Mouse (Mus musculus) ES-Bruce4 (cell line): Measurements from ENCODE around the gene Hist1h1d. TPM values are rescaled to one million over a fixed set of nuclear protein-coding genes. Genes with fewer than 3 reads are reported as not detected.

Experiments used
- H3K27ac ChIP-seq: 2 replicates; pipeline ENCODE4 v1.5.1; 2012; ENCODE audit warnings: low read length, inconsistent platforms; ENCODE audit not compliant: insufficient read depth
- H3K27me3 ChIP-seq: 2 replicates; pipeline ENCODE4 v1.6.1; 2012; ENCODE audit warnings: mild to moderate bottlenecking, low read length, inconsistent platforms; ENCODE audit not compliant: control insufficient read depth, poor library complexity, insufficient read depth, severe bottlenecking
- H3K36me3 ChIP-seq: 2 replicates; pipeline ENCODE4 v1.6.1; 2012; ENCODE audit warnings: inconsistent platforms, mild to moderate bottlenecking, low read length, moderate library complexity; ENCODE audit not compliant: control insufficient read depth, poor library complexity, insufficient read depth, severe bottlenecking
- H3K4me1 ChIP-seq: one replicate; pipeline ENCODE4 v1.8.1; 2011; ENCODE audit warnings: low read length; ENCODE audit not compliant: control insufficient read depth, insufficient read depth
- H3K4me3 ChIP-seq: 2 replicates; pipeline ENCODE4 v1.5.1; 2011; ENCODE audit warnings: low read depth, mild to moderate bottlenecking, low read length
- H3K9ac ChIP-seq: 2 replicates; pipeline ENCODE4 v1.6.1; 2012; ENCODE audit warnings: low read depth, mild to moderate bottlenecking, inconsistent platforms; ENCODE audit not compliant: poor library complexity, severe bottlenecking
- H3K9me3 ChIP-seq: replicated peaks from 2 replicates; pipeline ENCODE4 v1.6.1; 2012; ENCODE audit warnings: mild to moderate bottlenecking, low read length, inconsistent platforms; ENCODE audit not compliant: control insufficient read depth, poor library complexity, insufficient read depth, severe bottlenecking
- CTCF ChIP-seq: IDR thresholded peaks from one replicate; pipeline ENCODE4 v1.8.1; 2011; ENCODE audit warnings: low read depth, low read length
- EP300 ChIP-seq: IDR thresholded peaks from 2 replicates; pipeline ENCODE4 v1.6.1; 2011; ENCODE audit warnings: low read depth, low read length; ENCODE audit not compliant: insufficient read depth
- POLR2A ChIP-seq: IDR thresholded peaks from one replicate; pipeline ENCODE4 v1.8.1; 2011; ENCODE audit warnings: low read length; ENCODE audit not compliant: insufficient read depth
- polyA plus RNA-seq: library from polyadenylated mRNA; stranded (reverse); fragments of >200 nt; gene quantifications from 2 replicates; pipeline ENCODE4 v1.2.4, GENCODE M21; 2011; ENCODE audit warnings: low read depth; ENCODE audit not compliant: missing spikeins, insufficient read depth, insufficient read length

Hist1h1d gene
- polyA plus RNA-seq, 1 experiment = 1.6 TPM

GRCm38 (mm10) chr13:23518295-23518603 lies 34.8 kb upstream of the Hist1h1d start:
- no peaks in the 10 kb centered on the region for H3K9me3 ChIP-seq
- no peaks in the 10 kb centered on the region for H3K36me3 ChIP-seq
- peak overlapping the region; percentile 97 for H3K27ac ChIP-seq
- H3K27me3 ChIP-seq = no peaks in the 10 kb centered on the region
- peak overlapping the region; percentile 67 for H3K4me3 ChIP-seq
- peaks cover 4% of the 10 kb centered on the region for H3K4me1 ChIP-seq
- TF ChIP-seq CTCF (no peak), EP300 (no peak), POLR2A (no peak)
- H3K9ac ChIP-seq = peak overlapping the region; percentile 96

- Histone ChIP-seq H3K27me3 (no peaks in the 10 kb centered on the region), H3K36me3 (no peaks in the 10 kb centered on the region), H3K9ac (peak overlapping the region; percentile 96), H3K9me3 (no peaks in the 10 kb centered on the region), H3K4me1 (no peaks in the 10 kb centered on the region), H3K27ac (peak overlapping the region; percentile 78), H3K4me3 (peak overlapping the region; percentile 34)
- no peak for TF ChIP-seq EP300
- no peak for TF ChIP-seq CTCF
- TF ChIP-seq POLR2A = no peak
Measured at GRCm38 (mm10) chr13:23518885-23519284, 34.2 kb upstream of the Hist1h1d start.

- Histone ChIP-seq H3K36me3 (no peaks in the 10 kb centered on the region), H3K27me3 (no peaks in the 10 kb centered on the region), H3K27ac (peak overlapping the region; percentile 78), H3K4me1 (no peaks in the 10 kb centered on the region), H3K9ac (peak overlapping the region; percentile 96), H3K9me3 (no peaks in the 10 kb centered on the region), H3K4me3 (peak overlapping the region; percentile 34)
- TF ChIP-seq EP300 = no peak
Measured at GRCm38 (mm10) chr13:23519416-23519815, 33.6 kb upstream of the Hist1h1d start.

- H3K9ac ChIP-seq = peak overlapping the region; percentile 58; the same call in 1 of the 2 replicates
- H3K27ac ChIP-seq = no peak overlapping the region
- H3K4me3 ChIP-seq = no peak overlapping the region
- no peak for TF ChIP-seq POLR2A
- TF ChIP-seq EP300 = 0 out of 2 replicates have a peak, but pooled peaks have one; percentile 12
- H3K36me3 ChIP-seq = no peaks in the 10 kb centered on the region
- H3K9me3 ChIP-seq = no peaks in the 10 kb centered on the region
- H3K27me3 ChIP-seq = no peaks in the 10 kb centered on the region
- H3K4me1 ChIP-seq = no peaks in the 10 kb centered on the region
Measured at GRCm38 (mm10) chr13:23521703-23522102, 31.4 kb upstream of the Hist1h1d start.

GRCm38 (mm10) chr13:23523976-23524375 lies 29.1 kb upstream of the Hist1h1d start:
- Histone ChIP-seq H3K27me3 (no peaks in the 10 kb centered on the region), H3K36me3 (no peaks in the 10 kb centered on the region), H3K4me1 (no peaks in the 10 kb centered on the region), H3K9me3 (no peaks in the 10 kb centered on the region), H3K27ac (no peak overlapping the region), H3K9ac (no peak overlapping the region), H3K4me3 (no peak overlapping the region)
- TF ChIP-seq CTCF (no peak), EP300 (no peak), POLR2A (no peak)

GRCm38 (mm10) chr13:23524654-23525053 lies 28.4 kb upstream of the Hist1h1d start:
- no peak overlapping the region for H3K4me3 ChIP-seq
- no peaks in the 10 kb centered on the region for H3K27me3 ChIP-seq
- H3K9ac ChIP-seq = no peak overlapping the region
- no peak overlapping the region for H3K27ac ChIP-seq
- H3K36me3 ChIP-seq = no peaks in the 10 kb centered on the region
- TF ChIP-seq POLR2A (no peak), EP300 (no peak), CTCF (peak; percentile 72)
- no peaks in the 10 kb centered on the region for H3K4me1 ChIP-seq
- H3K9me3 ChIP-seq = no peaks in the 10 kb centered on the region
